Mouse (Mus musculus): Measurements from ENCODE around the gene Chst10. TPM values are rescaled to one million over a fixed set of nuclear protein-coding genes. Genes with fewer than 3 reads are reported as not detected.
A peak's percentile ranks its signal among the peaks of the same experiment; 100 is the strongest.

Gene Chst10
- polyA plus RNA-seq, 1 experiment from 2014 or later: 50.4 TPM

GRCm38 (mm10) chr1:38856196-38856595 is 41.8 kb downstream of the Chst10 start:
- Histone ChIP-seq H3K4me1 (ENCODE audit: control insufficient read depth, insufficient read depth, low read depth, low read length) (peaks cover 5% of the 10 kb centered on the region; the same call in 1 of the 2 replicates), H3K36me3 (ENCODE audit: control insufficient read depth, insufficient read depth, low read length) (no peaks in the 10 kb centered on the region), H3K9me3 (ENCODE audit: control insufficient read depth, low read length) (no peaks in the 10 kb centered on the region), H3K27me3 (replicated peaks; ENCODE audit: control insufficient read depth, insufficient read depth, low read length) (no peaks in the 10 kb centered on the region), H3K4me2 (ENCODE audit: low read length) (no peak overlapping the region), H3K9ac (ENCODE audit: low read depth, low read length) (no peak overlapping the region), H3K27ac (ENCODE audit: low read depth, low read length) (no peak overlapping the region), H3K4me3 (ENCODE audit: low read length) (no peak overlapping the region)
- WGBS: 12% methylated on average over 3 of the region's 3 CpGs
- no peak for ATAC-seq

- WGBS: 57% methylated on average over 2 of the region's 2 CpGs
- ATAC-seq: no peak
- H3K4me2 ChIP-seq (ENCODE audit: low read length): no peak overlapping the region
- H3K27me3 ChIP-seq (replicated peaks; ENCODE audit: control insufficient read depth, insufficient read depth, low read length): no peaks in the 10 kb centered on the region
- H3K9ac ChIP-seq (ENCODE audit: low read depth, low read length): no peak overlapping the region
- no peak overlapping the region for H3K27ac ChIP-seq (ENCODE audit: low read depth, low read length)
- H3K9me3 ChIP-seq (ENCODE audit: control insufficient read depth, low read length): no peaks in the 10 kb centered on the region
- peaks cover 8% of the 10 kb centered on the region for H3K4me1 ChIP-seq (ENCODE audit: control insufficient read depth, insufficient read depth, low read depth, low read length)
- H3K4me3 ChIP-seq (ENCODE audit: low read length): no peak overlapping the region
- no peaks in the 10 kb centered on the region for H3K36me3 ChIP-seq (ENCODE audit: control insufficient read depth, insufficient read depth, low read length)
Observed at GRCm38 (mm10) chr1:38852250-38852649, 45.7 kb downstream of the Chst10 start.

DNA sequence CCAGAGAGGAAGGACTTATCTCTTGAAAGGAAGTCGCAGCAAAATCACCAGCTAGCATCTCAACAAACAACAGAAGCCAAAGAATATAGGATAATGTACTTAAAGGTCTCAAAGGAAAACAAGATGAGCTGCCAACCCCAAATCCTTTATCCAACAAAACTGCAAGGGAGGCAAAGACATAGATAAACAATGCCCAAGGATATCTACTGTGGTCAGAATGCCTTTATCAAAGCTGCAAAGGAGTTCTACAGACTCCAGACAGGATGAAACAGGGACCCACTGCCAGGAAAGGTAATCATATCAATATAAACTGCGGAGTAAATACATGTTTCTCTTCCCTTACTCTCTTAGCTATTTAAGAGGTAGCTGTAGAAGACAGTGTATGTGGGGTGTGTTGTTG is 47.3 kb downstream of the Chst10 start:
- no peak for ATAC-seq
- no peak overlapping the region for H3K9ac ChIP-seq (ENCODE audit: low read depth, low read length)

GRCm38 (mm10) chr1:38848451-38849289 is 49.3 kb downstream of the Chst10 start:
- ATAC-seq: peak; percentile 27; the same call in 1 of the 2 replicates
- Histone ChIP-seq H3K9me3 (ENCODE audit: control insufficient read depth, low read length) (no peaks in the 10 kb centered on the region), H3K4me2 (ENCODE audit: low read length) (peak overlapping the region; percentile 47; the same call in 1 of the 2 replicates), H3K27ac (ENCODE audit: low read depth, low read length) (0 out of 2 replicates have a peak overlapping the region, but pooled peaks have one; percentile 25), H3K4me3 (ENCODE audit: low read length) (no peak overlapping the region), H3K27me3 (replicated peaks; ENCODE audit: control insufficient read depth, insufficient read depth, low read length) (no peaks in the 10 kb centered on the region), H3K4me1 (ENCODE audit: control insufficient read depth, insufficient read depth, low read depth, low read length) (peaks cover 8% of the 10 kb centered on the region), H3K9ac (ENCODE audit: low read depth, low read length) (no peak overlapping the region), H3K36me3 (ENCODE audit: control insufficient read depth, insufficient read depth, low read length) (no peaks in the 10 kb centered on the region)
- 18% methylated on average over 2 of the region's 2 CpGs for WGBS

More for the DNA sequence above, 47.3 kb downstream of the Chst10 start:
- no peaks in the 10 kb centered on the region for H3K27me3 ChIP-seq (replicated peaks; ENCODE audit: control insufficient read depth, insufficient read depth, low read length)
- no peaks in the 10 kb centered on the region for H3K9me3 ChIP-seq (ENCODE audit: control insufficient read depth, low read length)
- H3K36me3 ChIP-seq (ENCODE audit: control insufficient read depth, insufficient read depth, low read length): no peaks in the 10 kb centered on the region
- H3K27ac ChIP-seq (ENCODE audit: low read depth, low read length): no peak overlapping the region
- no peak overlapping the region for H3K4me2 ChIP-seq (ENCODE audit: low read length)
- H3K4me1 ChIP-seq (ENCODE audit: control insufficient read depth, insufficient read depth, low read depth, low read length): peaks cover 8% of the 10 kb centered on the region
- no peak overlapping the region for H3K4me3 ChIP-seq (ENCODE audit: low read length)
- WGBS: 92% methylated on average over 2 of the region's 2 CpGs

- Histone ChIP-seq H3K9me3 (ENCODE audit: control insufficient read depth, low read length) (no peaks in the 10 kb centered on the region), H3K27me3 (replicated peaks; ENCODE audit: control insufficient read depth, insufficient read depth, low read length) (no peaks in the 10 kb centered on the region), H3K36me3 (ENCODE audit: control insufficient read depth, insufficient read depth, low read length) (no peaks in the 10 kb centered on the region), H3K9ac (ENCODE audit: low read depth, low read length) (peak overlapping the region; percentile 2; the same call in 1 of the 2 replicates), H3K4me3 (ENCODE audit: low read length) (peak overlapping the region; percentile 19), H3K4me1 (ENCODE audit: control insufficient read depth, insufficient read depth, low read depth, low read length) (peaks cover 8% of the 10 kb centered on the region), H3K27ac (ENCODE audit: low read depth, low read length) (peak overlapping the region; percentile 84), H3K4me2 (ENCODE audit: low read length) (peak overlapping the region; percentile 47)
- WGBS: 12% methylated on average over 11 of the region's 11 CpGs
- ATAC-seq: peak; percentile 93
Observed at GRCm38 (mm10) chr1:38847975-38848374, 50.0 kb downstream of the Chst10 start.

DNA sequence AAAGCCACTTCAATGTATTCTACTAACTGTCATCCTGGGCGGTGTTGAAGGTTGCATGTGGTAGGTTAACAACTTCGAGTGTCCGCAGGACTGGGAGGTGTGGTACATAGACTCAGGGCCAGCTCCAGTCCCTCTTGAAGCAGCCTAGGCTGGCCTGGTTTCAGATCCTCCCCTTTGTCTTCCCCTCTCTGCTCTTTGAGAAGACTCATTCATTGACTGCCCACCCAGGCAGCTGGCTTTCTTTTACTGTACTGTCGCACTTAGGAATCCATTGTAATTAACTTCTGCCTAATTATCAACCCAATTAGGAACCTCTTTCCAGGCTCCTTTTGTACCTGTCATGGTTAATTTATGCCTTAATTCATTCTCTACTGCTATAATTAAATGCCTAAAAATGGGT is 54.7 kb downstream of the Chst10 start:
- Histone ChIP-seq H3K36me3 (ENCODE audit: control insufficient read depth, insufficient read depth, low read length) (no peaks in the 10 kb centered on the region), H3K4me3 (ENCODE audit: low read length) (no peak overlapping the region), H3K4me2 (ENCODE audit: low read length) (no peak overlapping the region), H3K27me3 (replicated peaks; ENCODE audit: control insufficient read depth, insufficient read depth, low read length) (no peaks in the 10 kb centered on the region), H3K4me1 (ENCODE audit: control insufficient read depth, insufficient read depth, low read depth, low read length) (peaks cover 2% of the 10 kb centered on the region; the same call in 1 of the 2 replicates), H3K27ac (ENCODE audit: low read depth, low read length) (no peak overlapping the region), H3K9me3 (ENCODE audit: control insufficient read depth, low read length) (no peaks in the 10 kb centered on the region), H3K9ac (ENCODE audit: low read depth, low read length) (no peak overlapping the region)
- 45% methylated on average over 4 of the region's 4 CpGs for WGBS
- ATAC-seq: no peak

- Histone ChIP-seq H3K9me3 (ENCODE audit: control insufficient read depth, low read length) (no peaks in the 10 kb centered on the region), H3K27ac (ENCODE audit: low read depth, low read length) (no peak overlapping the region), H3K9ac (ENCODE audit: low read depth, low read length) (no peak overlapping the region), H3K4me2 (ENCODE audit: low read length) (no peak overlapping the region), H3K4me1 (ENCODE audit: control insufficient read depth, insufficient read depth, low read depth, low read length) (peaks cover 2% of the 10 kb centered on the region; the same call in 1 of the 2 replicates), H3K36me3 (ENCODE audit: control insufficient read depth, insufficient read depth, low read length) (no peaks in the 10 kb centered on the region), H3K27me3 (replicated peaks; ENCODE audit: control insufficient read depth, insufficient read depth, low read length) (0 out of 2 replicates have a peak, but pooled peaks cover 2% of the 10 kb centered on the region), H3K4me3 (ENCODE audit: low read length) (no peak overlapping the region)
- WGBS: 85% methylated on average over 1 of the region's 1 CpGs
- no peak for ATAC-seq
Observed at GRCm38 (mm10) chr1:38842861-38843260, 55.1 kb downstream of the Chst10 start.

- 48% methylated on average over 1 of the region's 1 CpGs for WGBS
- H3K9ac ChIP-seq (ENCODE audit: low read depth, low read length): no peak overlapping the region
- H3K36me3 ChIP-seq (ENCODE audit: control insufficient read depth, insufficient read depth, low read length): no peaks in the 10 kb centered on the region
- H3K27me3 ChIP-seq (replicated peaks; ENCODE audit: control insufficient read depth, insufficient read depth, low read length): 0 out of 2 replicates have a peak, but pooled peaks cover 2% of the 10 kb centered on the region
- no peak overlapping the region for H3K27ac ChIP-seq (ENCODE audit: low read depth, low read length)
- no peak overlapping the region for H3K4me3 ChIP-seq (ENCODE audit: low read length)
- H3K4me2 ChIP-seq (ENCODE audit: low read length): no peak overlapping the region
- no peak for ATAC-seq
- no peaks in the 10 kb centered on the region for H3K9me3 ChIP-seq (ENCODE audit: control insufficient read depth, low read length)
- no peaks in the 10 kb centered on the region for H3K4me1 ChIP-seq (ENCODE audit: control insufficient read depth, insufficient read depth, low read depth, low read length)
Observed at GRCm38 (mm10) chr1:38839944-38840343, 58.0 kb downstream of the Chst10 start.

GRCm38 (mm10) chr1:38836477-38836872 is 61.5 kb downstream of the Chst10 start, which contains the start of gene Lonrf2:
Gene Lonrf2 (minus strand): TSS chr1:38836711.
- Histone ChIP-seq H3K9me3 (ENCODE audit: control insufficient read depth, low read length) (no peaks in the 10 kb centered on the region), H3K4me3 (ENCODE audit: low read length) (peak within 1 kb of the TSS; percentile 74), H3K27me3 (replicated peaks; ENCODE audit: control insufficient read depth, insufficient read depth, low read length) (0 out of 2 replicates have a peak, but pooled peaks cover 2% of the 10 kb centered on the region), H3K9ac (ENCODE audit: low read depth, low read length) (peak within 1 kb of the TSS; percentile 96), H3K36me3 (ENCODE audit: control insufficient read depth, insufficient read depth, low read length) (no peaks in the 10 kb centered on the region; the same call in 1 of the 2 replicates), H3K4me2 (ENCODE audit: low read length) (peak within 1 kb of the TSS; percentile 95), H3K4me1 (ENCODE audit: control insufficient read depth, insufficient read depth, low read depth, low read length) (peaks cover 3% of the 10 kb centered on the region; the same call in 1 of the 2 replicates), H3K27ac (ENCODE audit: low read depth, low read length) (peak within 1 kb of the TSS; percentile 97)
- ATAC-seq: peak; percentile 95
- under 1% methylated on average over 22 of the region's 47 CpGs for WGBS
